Mouse (Mus musculus): ENCODE measurements around the gene Fndc8. TPM values are rescaled to one million over a fixed set of nuclear protein-coding genes. Genes with fewer than 3 reads are reported as not detected.

Gene Fndc8
- polyA plus RNA-seq, 1 experiment from 2014 or later = 0.15 TPM

DNA sequence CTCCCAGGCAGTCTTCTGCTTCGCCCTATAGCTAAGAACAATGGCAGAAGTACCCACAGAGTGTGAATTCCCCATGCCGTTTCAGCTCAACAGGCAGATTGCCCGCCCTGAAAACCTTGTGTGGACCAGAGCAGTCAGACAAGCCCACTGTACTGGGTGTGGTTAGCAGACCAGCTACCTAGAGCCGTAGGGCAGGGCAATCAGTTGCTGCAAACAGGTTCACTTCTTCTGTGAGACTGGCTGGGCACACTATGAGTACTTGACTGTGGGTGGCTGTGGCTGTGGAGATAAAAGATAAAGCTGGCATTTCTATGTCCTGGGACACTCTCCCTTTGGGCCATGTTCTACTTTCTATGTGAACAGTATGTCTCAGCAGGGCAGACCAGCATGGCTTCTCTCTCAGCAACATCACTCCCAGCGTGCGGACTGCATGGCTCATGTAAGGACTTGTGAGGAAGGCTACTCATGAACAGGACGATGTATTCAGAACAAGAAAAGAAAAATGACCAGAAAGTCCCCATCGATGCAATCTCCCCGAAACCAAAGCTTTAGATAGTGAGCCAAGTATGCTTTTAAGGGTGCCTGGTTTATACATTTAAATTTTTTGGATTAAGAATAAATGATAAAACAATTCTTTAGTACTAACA lies 36.5 kb upstream of the Fndc8 start:
- Histone ChIP-seq H3K27me3 (no peaks in the 10 kb centered on the region), H3K27ac (no peak overlapping the region), H3K4me1 (peaks cover 3% of the 10 kb centered on the region; the same call in 1 of the 2 replicates), H3K9ac (no peak overlapping the region), H3K4me3 (no peak overlapping the region), H3K36me3 (no peaks in the 10 kb centered on the region), H3K4me2 (no peak overlapping the region), H3K9me3 (no peaks in the 10 kb centered on the region)
- 84% methylated on average over 9 of the region's 9 CpGs for WGBS
- no peak for ATAC-seq (ENCODE audit: insufficient number of reproducible peaks, insufficient read depth, low FRiP score, low TSS enrichment, low read depth)

GRCm38 (mm10) chr11:82856032-82856431 lies 35.9 kb upstream of the Fndc8 start:
- Histone ChIP-seq H3K27ac (no peak overlapping the region), H3K27me3 (no peaks in the 10 kb centered on the region), H3K36me3 (no peaks in the 10 kb centered on the region), H3K9me3 (no peaks in the 10 kb centered on the region), H3K4me1 (no peaks in the 10 kb centered on the region), H3K9ac (no peak overlapping the region), H3K4me2 (no peak overlapping the region), H3K4me3 (no peak overlapping the region)
- ATAC-seq (ENCODE audit: insufficient number of reproducible peaks, insufficient read depth, low FRiP score, low TSS enrichment, low read depth) = no peak
- 73% methylated on average over 10 of the region's 10 CpGs for WGBS

- H3K9me3 ChIP-seq = no peaks in the 10 kb centered on the region
- no peak overlapping the region for H3K9ac ChIP-seq
- no peaks in the 10 kb centered on the region for H3K27me3 ChIP-seq
- no peak overlapping the region for H3K4me2 ChIP-seq
- H3K36me3 ChIP-seq = no peaks in the 10 kb centered on the region
- H3K4me1 ChIP-seq = peaks cover 6% of the 10 kb centered on the region; the same call in 1 of the 2 replicates
- ATAC-seq (ENCODE audit: insufficient number of reproducible peaks, insufficient read depth, low FRiP score, low TSS enrichment, low read depth) = no peak
- H3K27ac ChIP-seq = no peak overlapping the region
- no peak overlapping the region for H3K4me3 ChIP-seq
- WGBS = 73% methylated on average over 13 of the region's 13 CpGs
Observed at GRCm38 (mm10) chr11:82857307-82857848, 34.5 kb upstream of the Fndc8 start.

DNA sequence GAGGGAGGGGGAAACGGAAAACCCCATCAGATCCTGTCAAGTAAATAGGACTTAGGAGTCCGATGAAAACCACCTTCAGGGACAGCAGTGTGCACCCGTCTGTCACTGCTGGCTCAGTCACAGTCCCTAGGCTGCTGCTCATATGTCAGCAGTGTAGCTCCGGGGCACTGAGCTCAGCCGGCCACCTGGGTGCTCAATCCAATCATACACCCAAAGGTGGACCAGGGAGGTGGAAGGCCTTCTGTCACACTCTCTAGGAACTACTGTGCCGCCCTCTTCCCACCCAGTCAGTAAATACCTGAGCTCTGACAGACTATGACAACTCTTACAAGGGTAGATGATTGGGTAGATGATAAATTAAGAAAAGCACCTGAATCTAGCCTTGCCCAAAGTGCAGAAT lies 31.2 kb upstream of the Fndc8 start:
- Histone ChIP-seq H3K27ac (no peak overlapping the region), H3K4me1 (peaks cover 6% of the 10 kb centered on the region; the same call in 1 of the 2 replicates), H3K4me3 (no peak overlapping the region), H3K27me3 (no peaks in the 10 kb centered on the region), H3K36me3 (no peaks in the 10 kb centered on the region), H3K9me3 (no peaks in the 10 kb centered on the region), H3K4me2 (no peak overlapping the region), H3K9ac (no peak overlapping the region)
- no peak for ATAC-seq (ENCODE audit: insufficient number of reproducible peaks, insufficient read depth, low FRiP score, low TSS enrichment, low read depth)
- 77% methylated on average over 6 of the region's 6 CpGs for WGBS

DNA sequence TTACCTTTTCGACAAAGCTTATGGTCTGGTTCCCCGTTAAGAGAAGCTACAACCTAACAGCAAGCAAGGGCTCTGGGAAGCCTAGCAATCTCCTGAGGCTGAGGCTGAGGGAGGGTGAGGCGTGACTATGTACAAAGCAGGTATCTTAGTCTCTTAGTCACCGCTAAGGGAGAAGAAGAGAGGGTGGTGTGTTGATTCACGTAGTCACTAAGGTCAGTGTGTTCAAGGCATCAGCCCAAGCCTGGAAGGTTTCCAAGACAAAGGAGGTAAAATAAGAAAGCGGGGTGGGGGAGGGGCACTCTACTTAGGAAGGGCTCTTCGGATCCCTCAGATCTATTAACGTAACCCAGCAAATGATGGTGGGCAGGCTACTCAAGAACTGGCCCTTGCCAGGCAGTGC lies 30.4 kb upstream of the Fndc8 start:
- ATAC-seq (ENCODE audit: insufficient number of reproducible peaks, insufficient read depth, low FRiP score, low TSS enrichment, low read depth) = no peak
- Histone ChIP-seq H3K9ac (no peak overlapping the region), H3K36me3 (no peaks in the 10 kb centered on the region), H3K4me3 (no peak overlapping the region), H3K27me3 (no peaks in the 10 kb centered on the region), H3K9me3 (no peaks in the 10 kb centered on the region), H3K27ac (no peak overlapping the region), H3K4me1 (peaks cover 6% of the 10 kb centered on the region; the same call in 1 of the 2 replicates), H3K4me2 (no peak overlapping the region)
- WGBS = 67% methylated on average over 8 of the region's 8 CpGs

- WGBS = 76% methylated on average over 9 of the region's 9 CpGs
- Histone ChIP-seq H3K27ac (no peak overlapping the region), H3K4me3 (no peak overlapping the region), H3K4me1 (peaks cover 6% of the 10 kb centered on the region; the same call in 1 of the 2 replicates), H3K9ac (no peak overlapping the region), H3K4me2 (no peak overlapping the region), H3K36me3 (no peaks in the 10 kb centered on the region), H3K27me3 (no peaks in the 10 kb centered on the region), H3K9me3 (no peaks in the 10 kb centered on the region)
- no peak for ATAC-seq (ENCODE audit: insufficient number of reproducible peaks, insufficient read depth, low FRiP score, low TSS enrichment, low read depth)
Observed at GRCm38 (mm10) chr11:82862638-82863037, 29.3 kb upstream of the Fndc8 start.

- Histone ChIP-seq H3K27ac (no peak overlapping the region), H3K36me3 (no peaks in the 10 kb centered on the region), H3K27me3 (no peaks in the 10 kb centered on the region), H3K9ac (no peak overlapping the region), H3K4me3 (no peak overlapping the region), H3K4me2 (no peak overlapping the region), H3K4me1 (peaks cover 6% of the 10 kb centered on the region; the same call in 1 of the 2 replicates), H3K9me3 (no peaks in the 10 kb centered on the region)
- WGBS = 55% methylated on average over 2 of the region's 2 CpGs
- ATAC-seq (ENCODE audit: insufficient number of reproducible peaks, insufficient read depth, low FRiP score, low TSS enrichment, low read depth) = no peak
Observed at GRCm38 (mm10) chr11:82863059-82863458, 28.9 kb upstream of the Fndc8 start.

DNA sequence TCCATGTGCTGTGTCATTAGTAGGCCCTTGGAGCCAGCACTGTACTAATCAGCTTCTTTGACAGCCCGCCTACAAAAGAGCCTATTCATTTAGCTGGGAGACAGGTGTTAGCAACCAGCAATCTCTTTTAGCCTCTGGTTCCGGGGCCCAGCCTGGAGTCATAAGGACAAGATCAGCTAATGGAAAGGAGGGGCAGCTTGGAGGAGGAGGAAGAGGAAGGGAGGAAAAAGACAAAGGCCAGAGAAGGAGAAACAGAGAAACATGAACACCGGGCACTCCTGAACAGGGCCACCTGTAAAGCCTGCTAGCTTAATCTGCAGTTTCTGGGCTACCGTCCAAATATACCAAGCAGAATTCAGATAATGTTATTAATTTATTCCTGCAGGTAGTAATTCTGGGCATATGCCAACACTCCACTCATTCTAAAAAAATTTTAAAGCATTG lies 28.4 kb upstream of the Fndc8 start:
- no peak overlapping the region for H3K9ac ChIP-seq
- peaks cover 6% of the 10 kb centered on the region; the same call in 1 of the 2 replicates for H3K4me1 ChIP-seq
- no peaks in the 10 kb centered on the region for H3K9me3 ChIP-seq
- H3K4me2 ChIP-seq = no peak overlapping the region
- H3K27ac ChIP-seq = no peak overlapping the region
- no peak overlapping the region for H3K4me3 ChIP-seq
- WGBS = 45% methylated on average over 4 of the region's 4 CpGs
- H3K36me3 ChIP-seq = no peaks in the 10 kb centered on the region
- ATAC-seq (ENCODE audit: insufficient number of reproducible peaks, insufficient read depth, low FRiP score, low TSS enrichment, low read depth) = no peak
- H3K27me3 ChIP-seq = no peaks in the 10 kb centered on the region

DNA sequence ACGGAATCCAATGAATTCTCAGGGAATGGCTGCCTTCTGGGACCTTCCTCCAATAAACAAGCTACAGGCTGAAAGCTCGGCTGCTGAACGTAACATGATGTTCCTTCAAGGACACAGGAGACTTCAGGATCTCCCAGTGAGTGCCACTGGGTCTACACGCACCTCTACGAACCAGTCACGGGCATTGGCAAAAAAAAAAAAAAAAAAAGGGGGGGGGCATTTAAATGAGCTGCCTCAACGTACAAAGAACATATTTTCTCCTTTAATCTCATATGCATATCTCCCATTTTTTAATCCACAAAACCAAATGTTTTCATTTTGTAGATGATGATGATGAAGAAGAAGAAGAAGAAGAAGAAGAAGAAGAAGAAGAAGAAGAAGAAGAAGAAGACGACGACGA lies 26.0 kb upstream of the Fndc8 start:
- ATAC-seq (ENCODE audit: insufficient number of reproducible peaks, insufficient read depth, low FRiP score, low TSS enrichment, low read depth) = no peak
- H3K9me3 ChIP-seq = no peaks in the 10 kb centered on the region
- no peak overlapping the region for H3K4me3 ChIP-seq
- no peak overlapping the region for H3K27ac ChIP-seq
- H3K27me3 ChIP-seq = no peaks in the 10 kb centered on the region
- peaks cover 10% of the 10 kb centered on the region; the same call in 1 of the 2 replicates for H3K4me1 ChIP-seq
- no peak overlapping the region for H3K4me2 ChIP-seq
- H3K9ac ChIP-seq = no peak overlapping the region
- WGBS = 78% methylated on average over 10 of the region's 10 CpGs
- H3K36me3 ChIP-seq = no peaks in the 10 kb centered on the region

DNA sequence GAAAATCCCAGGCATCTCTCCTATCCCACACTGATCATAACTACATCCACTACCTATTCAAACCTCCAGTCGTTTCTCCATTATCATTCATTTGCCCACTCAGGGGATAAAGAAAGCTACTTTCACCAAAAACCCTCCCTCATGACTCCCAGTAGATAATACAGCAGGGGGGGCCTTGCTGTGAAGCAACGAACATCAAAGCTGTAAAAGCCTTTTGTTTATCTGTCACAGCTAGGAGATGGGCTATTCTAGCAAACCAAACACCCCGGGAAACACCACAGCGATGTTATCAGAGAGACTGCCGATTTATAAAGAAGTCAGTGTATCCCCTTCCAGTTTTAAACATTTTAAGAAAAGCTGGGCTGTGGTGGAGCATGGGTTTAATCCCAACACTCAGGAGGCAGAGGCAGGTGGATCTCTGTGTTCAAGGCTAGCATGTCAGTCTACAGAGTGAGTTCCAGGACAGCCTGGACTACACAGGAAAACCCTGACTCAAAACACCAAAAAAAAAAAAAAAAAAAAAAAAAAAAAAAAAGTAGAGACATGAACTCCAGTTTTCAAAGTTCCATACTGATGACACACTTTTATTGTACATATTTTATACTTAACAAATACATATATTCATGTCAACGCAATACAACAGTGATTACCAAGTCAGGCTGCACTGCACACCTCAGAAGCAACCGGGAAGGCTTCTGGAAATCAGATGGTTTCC lies 24.9 kb upstream of the Fndc8 start:
- Histone ChIP-seq H3K4me3 (no peak overlapping the region), H3K4me2 (no peak overlapping the region), H3K4me1 (0 out of 2 replicates have a peak, but pooled peaks cover 3% of the 10 kb centered on the region), H3K27ac (no peak overlapping the region), H3K36me3 (no peaks in the 10 kb centered on the region), H3K9me3 (no peaks in the 10 kb centered on the region), H3K9ac (no peak overlapping the region), H3K27me3 (no peaks in the 10 kb centered on the region)
- 46% methylated on average over 7 of the region's 7 CpGs for WGBS
- no peak for ATAC-seq (ENCODE audit: insufficient number of reproducible peaks, insufficient read depth, low FRiP score, low TSS enrichment, low read depth)

DNA sequence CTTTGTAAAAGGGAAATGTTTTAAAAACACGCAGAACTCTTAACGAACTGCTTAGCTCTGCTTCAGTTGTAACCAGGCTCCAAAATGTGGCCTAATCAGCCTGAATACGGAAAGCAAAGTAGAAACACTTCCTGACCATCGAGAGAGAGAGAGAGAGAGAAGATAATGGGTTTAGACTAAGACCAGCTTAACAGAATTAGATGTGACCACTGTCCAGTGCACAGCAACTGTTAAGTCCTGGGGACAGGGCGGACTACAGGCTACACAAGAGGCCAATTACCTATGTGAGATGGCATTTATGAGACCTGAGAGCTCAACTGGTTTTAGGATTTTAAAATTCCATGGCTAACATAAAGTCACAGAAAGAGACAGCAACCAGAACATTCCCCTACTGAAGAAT lies 24.0 kb upstream of the Fndc8 start:
- Histone ChIP-seq H3K4me2 (no peak overlapping the region), H3K27me3 (no peaks in the 10 kb centered on the region), H3K4me3 (no peak overlapping the region), H3K4me1 (0 out of 2 replicates have a peak, but pooled peaks cover 3% of the 10 kb centered on the region), H3K9ac (no peak overlapping the region), H3K36me3 (no peaks in the 10 kb centered on the region), H3K27ac (no peak overlapping the region), H3K9me3 (no peaks in the 10 kb centered on the region)
- 76% methylated on average over 5 of the region's 5 CpGs for WGBS
- ATAC-seq (ENCODE audit: insufficient number of reproducible peaks, insufficient read depth, low FRiP score, low TSS enrichment, low read depth) = no peak
